Mouse (Mus musculus) heart, embryonic 15.5 days (tissue): ENCODE data around the gene Slc16a6. TPM values are rescaled to one million over a fixed set of nuclear protein-coding genes. Genes with fewer than 3 reads are reported as not detected.

ENCODE experiments used
- ATAC-seq: fragments of 200-750 bp; cut with Nextera tagmentation; replicated peaks from 2 replicates; pipeline ENCODE4 v1.8.0; 2017; ENCODE audit warnings: low read depth, moderate TSS enrichment; ENCODE audit not compliant: insufficient number of reproducible peaks, insufficient read depth, low FRiP score
- H3K27ac ChIP-seq: fragments of 300-500 bp; sonication (generic); 2 replicates; pipeline ENCODE4 v1.5.1; 2015; ENCODE audit warnings: mild to moderate bottlenecking, inconsistent platforms
- H3K27me3 ChIP-seq: fragments of 300-500 bp; sonication (generic); 2 replicates; pipeline ENCODE4 v1.6.1; 2015; ENCODE audit warnings: inconsistent platforms
- H3K36me3 ChIP-seq: fragments of 300-500 bp; sonication (generic); 2 replicates; pipeline ENCODE4 v1.6.1; 2015; ENCODE audit warnings: mild to moderate bottlenecking, inconsistent platforms
- H3K4me1 ChIP-seq: fragments of 300-500 bp; sonication (generic); replicated peaks from 2 replicates; pipeline ENCODE4 v1.6.1; 2015; ENCODE audit warnings: inconsistent platforms
- H3K4me2 ChIP-seq: fragments of 300-500 bp; sonication (generic); 2 replicates; pipeline ENCODE4 v1.6.1; 2015; ENCODE audit warnings: inconsistent platforms, mild to moderate bottlenecking, moderate library complexity
- H3K4me3 ChIP-seq: fragments of 300-500 bp; sonication (generic); 2 replicates; pipeline ENCODE4 v1.5.1; 2015; ENCODE audit warnings: mild to moderate bottlenecking, inconsistent platforms
- H3K9ac ChIP-seq: fragments of 300-500 bp; sonication (generic); 2 replicates; pipeline ENCODE4 v1.6.1; 2015; ENCODE audit warnings: mild to moderate bottlenecking, inconsistent platforms
- H3K9me3 ChIP-seq: fragments of 300-500 bp; sonication (generic); replicated peaks from 2 replicates; pipeline ENCODE4 v1.6.1; 2016; ENCODE audit warnings: inconsistent platforms
- WGBS: fragments of 180-500 bp; shearing (Covaris S2); methylation state at CpG from one replicate; pipeline ENCODE4 v1.1.7; 2015; ENCODE audit warnings: mixed read lengths; 5-methylcytosine and 5-hydroxymethylcytosine counted together
- microRNA-seq: library from miRNA; unstranded; fragments of <30 nt; microRNA quantifications from one replicate; pipeline ENCODE4, GENCODE M21; 2016
- polyA plus RNA-seq: library from polyadenylated mRNA; unstranded; fragments of >200 nt; fragmentation: Nextera tagmentation; extraction: Ambion mirVana; gene quantifications from 2 replicates; pipeline ENCODE4 v1.2.1, GENCODE M21; 2015

Slc16a6 gene
- polyA plus RNA-seq, 1 experiment from 2014 or later, result 6.0 TPM

DNA sequence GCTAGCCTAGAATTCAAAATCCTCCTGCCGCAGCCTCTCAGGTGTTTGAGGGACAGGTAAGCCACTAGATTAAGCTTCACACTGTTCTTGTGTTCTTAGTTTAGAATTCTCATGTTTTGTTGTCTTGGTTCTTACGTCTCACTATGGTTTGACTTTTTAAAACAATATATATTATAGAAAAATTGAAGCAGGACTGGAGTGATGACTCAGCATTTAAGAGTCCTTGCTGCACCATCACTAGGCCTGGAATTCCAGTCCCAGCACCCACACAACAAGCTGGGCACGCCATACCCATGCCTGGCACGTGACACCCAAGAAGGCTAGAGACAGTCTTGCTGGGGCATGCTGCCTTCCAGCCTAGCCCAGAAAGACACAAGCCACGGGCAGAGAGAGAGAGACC is 67.0 kb downstream of the Slc16a6 start:
- H3K27me3 ChIP-seq, result no peaks in the 10 kb centered on the region
- no peak overlapping the region for H3K27ac ChIP-seq
- ATAC-seq, result no peak
- no peak overlapping the region for H3K4me2 ChIP-seq
- no peaks in the 10 kb centered on the region for H3K36me3 ChIP-seq
- H3K9ac ChIP-seq, result no peak overlapping the region
- H3K4me1 ChIP-seq, result no peaks in the 10 kb centered on the region
- WGBS, result 84% methylated on average over 5 of the region's 5 CpGs
- no peak overlapping the region for H3K4me3 ChIP-seq
- H3K9me3 ChIP-seq, result no peaks in the 10 kb centered on the region

Small RNA genes lying within 50 kb of the gene (microRNA-seq; reads per million reads assigned to microRNA genes)
- gene Gm25540, result not detected

Other genes starting within 250 kb of the Slc16a6 start
- gene Rgs9, start 175.5 kb downstream of the Slc16a6 start, polyA plus RNA-seq, result 0.59 and 1.3 TPM in 2 replicates
- gene Gna13, start 110.8 kb downstream of the Slc16a6 start, polyA plus RNA-seq, result 19.3 and 19.9 TPM in 2 replicates
- gene 9930022D16Rik, start 59.7 kb downstream of the Slc16a6 start, polyA plus RNA-seq, result 0.05 TPM in 1 of 2 replicates, not detected in the other
- gene Amz2, start 47.7 kb downstream of the Slc16a6 start, polyA plus RNA-seq, result 33.0 and 36.2 TPM in 2 replicates
- gene Arsg, start 224 bp downstream of the Slc16a6 start, polyA plus RNA-seq, result 2.7 and 3.6 TPM in 2 replicates
- 50.9 and 54.1 TPM in 2 replicates for gene Wipi1, start 138.4 kb upstream of the Slc16a6 start, polyA plus RNA-seq
- 426 and 427 TPM in 2 replicates for gene Prkar1a, start 175.8 kb upstream of the Slc16a6 start, polyA plus RNA-seq
- gene Fam20a, start 248.7 kb upstream of the Slc16a6 start, polyA plus RNA-seq, result 3.7 and 4.0 TPM in 2 replicates